Mouse (Mus musculus) embryonic fibroblast, embryonic 13.5 days (primary cell): ENCODE results near the gene Rftn2. TPM values are rescaled to one million over a fixed set of nuclear protein-coding genes. Genes with fewer than 3 reads are reported as not detected.
"Not testable (repeated sequence)": the region's sequence is repeated elsewhere in the genome, so short reads cannot be mapped to it uniquely, and the experiment has no call there.

ENCODE experiments used
- H3K27ac ChIP-seq: 2 replicates; pipeline ENCODE4 v1.5.1; 2012; ENCODE audit warnings: low read length, control low read depth, inconsistent platforms; ENCODE audit not compliant: insufficient read depth
- H3K4me1 ChIP-seq: 2 replicates; pipeline ENCODE4 v1.6.1; 2011; ENCODE audit warnings: low read length; ENCODE audit not compliant: control insufficient read depth, insufficient read depth
- H3K4me3 ChIP-seq: 2 replicates; pipeline ENCODE4 v1.5.1; 2011; ENCODE audit warnings: mild to moderate bottlenecking, control low read depth, low read length; ENCODE audit not compliant: insufficient read depth
- CTCF ChIP-seq: IDR thresholded peaks from 2 replicates; pipeline ENCODE4 v1.5.1; 2011; ENCODE audit warnings: mild to moderate bottlenecking, control low read depth, low read length, moderate library complexity, borderline replicate concordance; ENCODE audit not compliant: insufficient read depth
- POLR2A ChIP-seq: IDR thresholded peaks from 2 replicates; pipeline ENCODE4 v1.6.1; 2011; ENCODE audit warnings: low read depth, mild to moderate bottlenecking, control low read depth, low read length, moderate library complexity
- polyA plus RNA-seq: library from polyadenylated mRNA; stranded (reverse); fragments of >200 nt; gene quantifications from 2 replicates; pipeline ENCODE4 v1.2.4, GENCODE M21; 2011; ENCODE audit warnings: low read depth; ENCODE audit not compliant: missing spikeins, insufficient read length

Rftn2 gene
- polyA plus RNA-seq, 1 experiment, result 14.3 TPM

GRCm38 (mm10) chr1:55131424-55132014 lies 95.1 kb downstream of the Rftn2 start:
- TF ChIP-seq CTCF, result no peak
- TF ChIP-seq POLR2A, result no peak
- Histone ChIP-seq H3K4me1 (peaks cover 2% of the 10 kb centered on the region; the same call in 1 of the 2 replicates), H3K4me3 (peak overlapping the region; percentile 74), H3K27ac (peak overlapping the region; percentile 78)

GRCm38 (mm10) chr1:55130943-55131401 lies 95.6 kb downstream of the Rftn2 start, which contains the start of gene Mob4:
TSS of gene Mob4 (plus strand) at chr1:55131231.
- H3K4me1 ChIP-seq, result peaks cover 2% of the 10 kb centered on the region; the same call in 1 of the 2 replicates
- H3K27ac ChIP-seq, result peak within 1 kb of the TSS; percentile 78
- TF ChIP-seq POLR2A (peak; percentile 81), CTCF (no peak)
- peak within 1 kb of the TSS; percentile 74 for H3K4me3 ChIP-seq

GRCm38 (mm10) chr1:55130190-55130916 lies 96.2 kb downstream of the Rftn2 start:
- peaks cover 2% of the 10 kb centered on the region; the same call in 1 of the 2 replicates for H3K4me1 ChIP-seq
- no peak for TF ChIP-seq CTCF
- TF ChIP-seq POLR2A, result no peak
- H3K4me3 ChIP-seq, result peak overlapping the region; percentile 55
- H3K27ac ChIP-seq, result peak overlapping the region; percentile 42; the same call in 1 of the 2 replicates

- TF ChIP-seq POLR2A (no peak), CTCF (no peak)
- H3K4me1 ChIP-seq, result peaks cover 2% of the 10 kb centered on the region; the same call in 1 of the 2 replicates
- H3K4me3 ChIP-seq, result no peak overlapping the region
- H3K27ac ChIP-seq, result no peak overlapping the region
These were observed 96.9 kb downstream of the Rftn2 start for GRCm38 (mm10) chr1:55129716-55130115.

- not testable (repeated sequence) for H3K4me1 ChIP-seq, H3K27ac ChIP-seq, H3K4me3 ChIP-seq
These were observed 102.4 kb downstream of the Rftn2 start for GRCm38 (mm10) chr1:55124136-55124535.

GRCm38 (mm10) chr1:55123561-55123960 lies 103.0 kb downstream of the Rftn2 start:
- no peak overlapping the region for H3K4me3 ChIP-seq
- TF ChIP-seq POLR2A (no peak), CTCF (no peak)
- no peak overlapping the region for H3K27ac ChIP-seq
- no peaks in the 10 kb centered on the region for H3K4me1 ChIP-seq

GRCm38 (mm10) chr1:55123046-55123445 lies 103.5 kb downstream of the Rftn2 start:
- Histone ChIP-seq H3K4me3 (no peak overlapping the region), H3K27ac (no peak overlapping the region), H3K4me1 (no peaks in the 10 kb centered on the region)
- TF ChIP-seq CTCF (no peak), POLR2A (no peak)

Other genes with a start within 250 kb of the Rftn2 start
- gene Sf3b1, start 199.3 kb downstream of the Rftn2 start, polyA plus RNA-seq, result 246 and 258 TPM in 2 replicates
- gene Coq10b, start 174.0 kb downstream of the Rftn2 start, polyA plus RNA-seq, result 67.1 and 82.1 TPM in 2 replicates
- 429 and 478 TPM in 2 replicates for gene Hspe1, start 138.7 kb downstream of the Rftn2 start, polyA plus RNA-seq
- gene Hspd1, start 138.5 kb downstream of the Rftn2 start, polyA plus RNA-seq, result 335 and 353 TPM in 2 replicates
- gene Mob4, start 95.6 kb downstream of the Rftn2 start, polyA plus RNA-seq, result 79.3 and 83.1 TPM in 2 replicates
- gene Mars2, start 10.4 kb upstream of the Rftn2 start, polyA plus RNA-seq, result 3.4 and 3.5 TPM in 2 replicates
- not detected in 2 replicates for gene Boll, start 136.7 kb upstream of the Rftn2 start, polyA plus RNA-seq
- 5.6 and 10.9 TPM in 2 replicates for gene Plcl1, start 179.1 kb upstream of the Rftn2 start, polyA plus RNA-seq